Mouse (Mus musculus) layer of hippocampus, adult 2 months (tissue): Measurements from ENCODE around the gene Lrch3. TPM values are rescaled to one million over a fixed set of nuclear protein-coding genes. Genes with fewer than 3 reads are reported as not detected.
"Not testable (repeated sequence)": the region's sequence is repeated elsewhere in the genome, so short reads cannot be mapped to it uniquely, and the experiment has no call there.

Experiments
- DNase-seq, 2 experiments: peaks; one replicate each; pipeline ENCODE4 v3.0.0; 2022; ENCODE audit warnings: low spot score in 2 of 2
- H3K27ac ChIP-seq: fragments of 200-600 bp; 2 replicates; pipeline ENCODE4 v1.8.1; 2022
- H3K4me3 ChIP-seq: fragments of 200-600 bp; 2 replicates; pipeline ENCODE4 v1.8.1; 2022; ENCODE audit warnings: mild to moderate bottlenecking
- CTCF ChIP-seq: fragments of 200-600 bp; conservative IDR thresholded peaks from 2 replicates; pipeline ENCODE4 v1.8.1; 2022; ENCODE audit warnings: antibody characterized with exemption, mild to moderate bottlenecking, moderate library complexity
- long read RNA-seq, 2 experiments: library from polyadenylated mRNA; stranded (forward); transcript quantifications; one replicate each; pipeline ENCODE4 v2.0.0; 2021; ENCODE audit warnings: borderline mapping rate in 2 of 2
- total RNA-seq, 2 experiments: library from RNA; stranded (reverse); gene quantifications; 2 replicates each; pipeline ENCODE4 v1.2.3; 2021

The Lrch3 gene
- total RNA-seq = 10 to 100 TPM; 41.0 to 48.2 TPM
- long read RNA-seq, experiment 1, full-length matches to known transcripts = 10 of 20 reads
- long read RNA-seq, experiment 1, partial matches to known transcripts = 1 of 20 reads
- long read RNA-seq, experiment 1, other reads (novel, unspliced or antisense) = 9 of 20 reads
- long read RNA-seq, experiment 2, partial matches to known transcripts = 4 of 20 reads
- long read RNA-seq, experiment 2, other reads (novel, unspliced or antisense) = 11 of 20 reads

- H3K27ac ChIP-seq = peak within 1 kb of the TSS; percentile 95
These were observed at the start of gene Lrch3 for GRCm38 (mm10) chr16:32913937-32914881. Gene Lrch3, plus strand, starts transcription at chr16:32914100.

GRCm38 (mm10) chr16:32865401-32865800, 48.5 kb upstream of the Lrch3 start:
- Histone ChIP-seq H3K27ac (no peak overlapping the region), H3K4me3 (no peak overlapping the region)
- TF ChIP-seq CTCF = no peak
- no peak for DNase-seq

More at GRCm38 (mm10) chr16:32913937-32914881, at the start of gene Lrch3:
- TF ChIP-seq CTCF = no peak; the same call in 1 of the 2 replicates
- peak; percentile 93 to 96 for DNase-seq
- H3K4me3 ChIP-seq = peak within 1 kb of the TSS; percentile 98

DNA sequence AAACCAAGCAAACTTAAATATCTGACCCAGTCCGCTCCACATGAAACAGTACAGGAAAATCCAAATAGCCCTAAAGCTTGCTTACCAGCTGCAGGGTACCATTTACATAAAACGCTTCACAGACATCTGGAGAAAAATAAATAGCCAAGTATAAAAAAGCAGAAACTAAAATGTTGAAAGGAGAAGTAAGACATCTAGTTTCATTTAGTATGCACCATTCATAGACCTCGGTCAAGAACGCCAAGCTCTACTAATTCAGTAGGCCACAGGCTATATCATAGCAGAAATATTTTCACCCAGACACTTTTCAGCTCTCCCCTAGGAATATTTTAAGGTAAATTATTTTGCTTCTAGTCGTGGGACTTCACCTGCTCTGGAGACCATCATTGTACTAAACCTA, 47.2 kb upstream of the Lrch3 start:
- Histone ChIP-seq H3K27ac (no peak overlapping the region), H3K4me3 (no peak overlapping the region)
- no peak for TF ChIP-seq CTCF
- no peak for DNase-seq

DNA sequence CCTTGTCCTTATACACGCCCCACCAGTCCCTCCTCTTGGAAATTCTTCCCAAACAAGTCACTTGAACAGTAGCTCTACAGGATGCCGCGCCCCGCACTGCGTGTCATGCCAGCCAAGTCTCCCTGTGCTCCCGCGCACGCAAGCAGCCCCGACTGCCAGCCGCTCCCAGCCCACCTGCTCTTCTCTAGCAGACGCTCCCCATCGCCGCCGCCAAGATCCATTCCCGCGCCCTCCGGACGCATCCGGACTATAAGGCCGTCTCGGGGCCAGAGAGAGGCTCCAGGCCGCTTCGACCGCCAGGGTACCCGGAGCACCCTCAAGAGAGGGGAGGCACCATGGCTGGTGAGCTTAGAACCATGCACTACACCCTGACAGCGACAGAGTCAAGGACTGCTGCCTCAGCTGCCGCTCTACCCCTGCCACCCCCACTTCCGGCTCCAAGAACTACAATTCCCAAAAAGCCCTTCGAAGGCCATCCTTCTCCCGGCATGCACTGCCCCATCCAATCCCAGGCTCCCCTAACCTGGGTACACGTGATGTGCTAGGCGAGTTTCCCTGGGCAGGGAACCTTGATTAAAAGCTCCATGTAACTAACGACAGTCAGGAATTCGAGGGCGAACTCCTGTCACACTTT, 45.9 kb upstream of the Lrch3 start:
- TF ChIP-seq CTCF = peak; percentile 38; the same call in 1 of the 2 replicates
- Histone ChIP-seq H3K4me3 (peak overlapping the region; percentile 84), H3K27ac (peak overlapping the region; percentile 90)
- peak; percentile 92 to 95 for DNase-seq

DNA sequence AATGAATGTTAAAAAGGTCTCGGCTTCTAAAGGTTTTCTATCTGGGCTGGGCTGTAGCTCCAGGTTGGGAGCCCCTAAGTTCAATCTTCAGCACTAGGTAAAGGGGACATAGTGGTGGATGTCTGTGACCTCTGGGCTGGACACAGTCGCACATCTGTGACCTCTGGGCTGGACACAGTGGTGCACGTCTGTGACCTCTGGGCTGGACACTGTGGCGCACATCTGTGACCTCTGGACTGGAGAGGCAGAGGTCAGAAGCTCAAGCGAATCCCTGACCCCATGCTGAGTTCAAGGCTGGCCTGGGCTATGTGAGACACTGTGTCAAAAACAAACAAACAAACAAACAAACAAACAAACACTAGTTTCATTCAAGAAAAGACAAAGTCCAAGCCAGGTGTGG, 43.7 kb upstream of the Lrch3 start:
- TF ChIP-seq CTCF = no peak
- Histone ChIP-seq H3K27ac (no peak overlapping the region), H3K4me3 (no peak overlapping the region)
- no peak for DNase-seq

GRCm38 (mm10) chr16:32873366-32873765, 40.5 kb upstream of the Lrch3 start:
- H3K27ac ChIP-seq = no peak overlapping the region
- TF ChIP-seq CTCF = no peak
- no peak for DNase-seq
- H3K4me3 ChIP-seq = no peak overlapping the region

GRCm38 (mm10) chr16:32875281-32875680, 38.6 kb upstream of the Lrch3 start:
- not testable (repeated sequence) for H3K4me3 ChIP-seq, H3K27ac ChIP-seq, DNase-seq
- TF ChIP-seq CTCF = peak; percentile 44

DNA sequence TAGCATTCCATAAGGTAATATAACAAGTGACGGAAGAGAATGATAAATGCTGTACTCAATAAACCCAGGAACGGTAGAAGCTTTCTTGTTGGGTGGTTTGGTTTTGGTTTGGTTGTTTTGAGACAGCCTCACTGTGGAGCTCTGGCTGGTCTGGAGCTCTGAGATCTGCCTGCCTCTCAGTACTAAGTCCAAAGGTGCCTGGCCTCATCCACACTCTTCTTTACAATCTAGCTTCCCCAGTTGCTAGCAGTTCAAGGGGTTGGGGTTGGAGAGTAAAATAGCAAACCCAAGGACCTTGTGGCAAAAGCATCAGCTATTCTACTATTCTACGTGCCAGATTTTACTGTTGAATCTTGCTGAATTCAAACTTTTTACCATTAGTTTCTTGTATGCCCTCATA, 38.1 kb upstream of the Lrch3 start:
- Histone ChIP-seq H3K4me3 (no peak overlapping the region), H3K27ac (no peak overlapping the region)
- TF ChIP-seq CTCF = no peak
- DNase-seq = no peak

- TF ChIP-seq CTCF = no peak
- DNase-seq = no peak
- peak overlapping the region; percentile 92; the same call in 1 of the 2 replicates for H3K27ac ChIP-seq
- peak overlapping the region; percentile 86 for H3K4me3 ChIP-seq
These were observed 37.1 kb upstream of the Lrch3 start for GRCm38 (mm10) chr16:32876831-32877230.

- Histone ChIP-seq H3K4me3 (peak within 1 kb of the TSS; percentile 86), H3K27ac (peak within 1 kb of the TSS; percentile 92)
- DNase-seq = peak; percentile 96
- peak; percentile 73 for TF ChIP-seq CTCF
These were observed 36.4 kb upstream of the Lrch3 start, which contains the start of the genes Fyttd1 and Rubcn for GRCm38 (mm10) chr16:32877343-32878156. Gene Fyttd1, plus strand, starts transcription at chr16:32877500. Gene Rubcn, minus strand, starts transcription at chr16:32877766.

DNA sequence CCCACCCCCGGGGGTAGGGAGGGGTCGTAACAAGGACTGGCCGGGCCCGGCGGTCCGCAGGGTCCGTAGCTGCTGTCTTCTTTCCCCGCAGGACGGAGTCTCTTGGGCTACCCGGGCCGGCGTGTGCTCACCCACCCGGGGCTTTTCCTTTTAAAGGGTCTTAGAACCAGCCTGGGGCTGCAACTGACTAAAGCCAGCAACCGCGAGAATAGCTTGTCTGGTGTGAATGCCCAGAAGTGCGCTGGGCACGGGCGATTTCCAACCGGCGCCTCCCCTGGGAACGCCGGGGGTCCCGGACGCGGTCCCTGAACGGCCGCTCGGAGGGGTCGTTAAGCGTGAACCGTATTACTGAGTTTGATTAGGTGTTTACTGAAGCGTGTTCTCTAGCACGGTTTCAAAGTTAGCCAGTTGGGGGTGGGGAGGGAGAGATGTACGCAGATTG, 35.7 kb upstream of the Lrch3 start:
- H3K27ac ChIP-seq = peak overlapping the region; percentile 92
- TF ChIP-seq CTCF = no peak
- DNase-seq = no peak

More for the DNA sequence above, 35.7 kb upstream of the Lrch3 start:
- H3K4me3 ChIP-seq = peak overlapping the region; percentile 86
